Mouse (Mus musculus): ENCODE results near the gene Nudt1. TPM values are rescaled to one million over a fixed set of nuclear protein-coding genes. Genes with fewer than 3 reads are reported as not detected.
A peak's percentile ranks its signal among the peaks of the same experiment; 100 is the strongest.

Gene Nudt1
- total RNA-seq, 1 experiment from 2014 or later, result 40.0 TPM

GRCm38 (mm10) chr5:140378121-140378853 lies 56.8 kb downstream of the Nudt1 start:
- 0 out of 2 replicates have a peak, but pooled peaks have one; percentile 29 for ATAC-seq (replicated peaks; ENCODE audit: low read depth, poor library complexity, severe bottlenecking)

GRCm38 (mm10) chr5:140379299-140379698 lies 57.8 kb downstream of the Nudt1 start:
- ATAC-seq (replicated peaks; ENCODE audit: low read depth, poor library complexity, severe bottlenecking), result peak; percentile 91

GRCm38 (mm10) chr5:140381156-140381555 lies 59.7 kb downstream of the Nudt1 start:
- ATAC-seq (replicated peaks; ENCODE audit: low read depth, poor library complexity, severe bottlenecking), result no peak

GRCm38 (mm10) chr5:140382688-140383087 lies 61.2 kb downstream of the Nudt1 start:
- ATAC-seq (replicated peaks; ENCODE audit: low read depth, poor library complexity, severe bottlenecking), result peak; percentile 45; the same call in 1 of the 2 replicates

GRCm38 (mm10) chr5:140383559-140383958 lies 62.1 kb downstream of the Nudt1 start:
- no peak for ATAC-seq (replicated peaks; ENCODE audit: low read depth, poor library complexity, severe bottlenecking)

GRCm38 (mm10) chr5:140384462-140384861 lies 63.0 kb downstream of the Nudt1 start:
- ATAC-seq (replicated peaks; ENCODE audit: low read depth, poor library complexity, severe bottlenecking), result no peak

- ATAC-seq (replicated peaks; ENCODE audit: low read depth, poor library complexity, severe bottlenecking), result no peak
Observed at GRCm38 (mm10) chr5:140387236-140387635, 65.8 kb downstream of the Nudt1 start.

Other genes starting within 250 kb of the Nudt1 start
- gene Mad1l1, start 104 bp upstream of the Nudt1 start, total RNA-seq (2017), result 54.5 and 60.1 TPM in 2 replicates
- gene Mrm2, start 10.2 kb downstream of the Nudt1 start, total RNA-seq (2017), result 8.4 and 12.0 TPM in 2 replicates
- gene Snx8, start 67.6 kb downstream of the Nudt1 start, total RNA-seq (2017), result 3.9 and 5.5 TPM in 2 replicates
- 212 and 281 TPM in 2 replicates for gene Eif3b, start 97.7 kb downstream of the Nudt1 start, total RNA-seq (2017)
- not detected in 2 replicates for gene Gm4869, start 124.0 kb downstream of the Nudt1 start, total RNA-seq (2017)
- gene Chst12, start 183.9 kb downstream of the Nudt1 start, total RNA-seq (2017), result 10.1 and 15.3 TPM in 2 replicates
- gene Grifin, start 243.4 kb downstream of the Nudt1 start, total RNA-seq (2017), result not detected in 2 replicates